Mouse (Mus musculus): Measurements from ENCODE around the gene Ctu2. TPM values are rescaled to one million over a fixed set of nuclear protein-coding genes. Genes with fewer than 3 reads are reported as not detected.
A peak's percentile ranks its signal among the peaks of the same experiment; 100 is the strongest.

Ctu2 gene
- total and polyA plus RNA-seq, 3 experiments = 23.8 to 63.1 (median 40.4) TPM

DNA sequence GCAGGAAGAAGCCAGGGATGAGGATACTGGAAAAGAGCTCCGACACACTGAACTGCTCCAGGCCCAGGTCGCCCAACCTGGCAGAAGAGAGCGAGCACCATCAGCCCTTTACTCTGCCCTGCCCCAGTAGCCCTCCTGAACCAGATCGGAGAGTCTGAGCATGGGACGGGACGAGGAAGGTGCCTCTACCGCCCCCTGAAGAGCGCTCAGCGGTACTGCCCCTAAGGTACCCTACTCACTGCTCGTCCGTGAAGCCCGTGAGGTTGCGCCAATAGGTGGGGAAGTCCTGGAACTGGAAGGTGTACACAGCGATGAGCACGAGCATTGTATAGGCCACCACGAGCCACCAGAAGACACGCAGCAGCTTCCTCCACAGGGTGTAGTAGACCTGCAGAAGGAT, 22.0 kb downstream of the Ctu2 start:
- H3K9me3 ChIP-seq (replicated peaks; ENCODE audit: low read length) = no peaks in the 10 kb centered on the region
- peak; percentile 34 for DNase-seq (ENCODE audit: extremely low read depth)
- no peak for TF ChIP-seq ZMIZ1 (IDR thresholded peaks at IDR 0.05; ENCODE audit: low read depth, low read length)
- peak; percentile 24 to 44 for TF ChIP-seq CTCF (conservative IDR thresholded peaks at IDR 0.05 in 1 of 2, IDR thresholded peaks at IDR 0.05 in 1 of 2; ENCODE audit: low read depth in 2 of 2, low read length in 2 of 2)
- TF ChIP-seq JUN (IDR thresholded peaks at IDR 0.05; ENCODE audit: insufficient read depth, low read depth, low read length) = no peak
- no peak for TF ChIP-seq MEF2A (IDR thresholded peaks at IDR 0.05; ENCODE audit: borderline replicate concordance, low read depth, low read length)
- no peak for TF ChIP-seq USF2 (conservative IDR thresholded peaks at IDR 0.05; ENCODE audit: low read depth, low read length)
- TF ChIP-seq MAZ (IDR thresholded peaks at IDR 0.05; ENCODE audit: low read depth, low read length) = no peak
- 0 out of 2 replicates have a peak, but pooled peaks have one; percentile 6 for TF ChIP-seq SMC3 (IDR thresholded peaks at IDR 0.05; ENCODE audit: low read depth, low read length)
- no peak overlapping the region for H3K9ac ChIP-seq (ENCODE audit: insufficient read depth, low read depth)
- H3K27me3 ChIP-seq (replicated peaks) = no peaks in the 10 kb centered on the region
- dilution Hi-C loops (cut with MboI; ENCODE audit: extremely low pct_ligation_motif_present, extremely low pct_unique_long_range_greater_than_20kb, low sequenced_read_pairs) = no loop called here
- H3K4me3 ChIP-seq (replicated peaks in 1 of 3; ENCODE audit: low read depth in 2 of 3, low read length in 2 of 3, poor library complexity in 1 of 3) = no peak overlapping the region
- in situ Hi-C loops (cut with MboI; ENCODE audit: low pct_ligation_motif_present, low pct_unique_long_range_greater_than_20kb, low sequenced_read_pairs) = no loop called here
- H3K27ac ChIP-seq (ENCODE audit: insufficient read depth, low read depth) = no peak overlapping the region
- H3K36me3 ChIP-seq (replicated peaks in 1 of 2; ENCODE audit: control insufficient read depth in 1 of 2, insufficient read depth in 1 of 2, low read length in 1 of 2) = peaks cover 81 to 95% of the 10 kb centered on the region in 2 experiments
- no peak overlapping the region for H3K4me2 ChIP-seq (ENCODE audit: insufficient read depth, low read depth, poor library complexity, severe bottlenecking)
- H3K4me1 ChIP-seq (ENCODE audit: control insufficient read depth in 1 of 2, insufficient read depth in 2 of 2) = peaks cover 3 to 11% of the 10 kb centered on the region in 2 experiments; a peak in 2 of 4 replicates
- no peaks in the 10 kb centered on the region for H3K79me2 ChIP-seq (replicated peaks; ENCODE audit: control insufficient read depth, extremely low read depth, insufficient read depth, poor library complexity, severe bottlenecking)

DNA sequence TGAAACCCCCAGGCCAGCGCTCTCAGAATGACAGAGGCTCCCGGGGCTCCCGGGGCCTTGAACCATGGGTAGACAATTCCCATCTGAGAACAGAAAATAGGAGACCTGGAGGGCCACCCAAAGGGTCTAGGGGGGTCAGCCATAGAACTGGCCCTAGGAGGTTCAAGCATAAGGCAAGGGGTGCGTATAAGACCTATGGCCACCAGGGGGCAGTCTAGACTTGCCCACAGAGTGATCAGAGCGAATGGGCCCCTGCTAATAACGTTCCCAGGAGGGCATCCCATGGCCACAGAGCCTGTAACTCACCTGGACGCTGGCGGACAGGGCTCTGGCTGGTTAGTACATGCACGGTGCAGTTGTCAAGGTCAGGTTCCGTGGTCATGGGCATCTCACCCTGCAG, 24.9 kb downstream of the Ctu2 start:
- Histone ChIP-seq H3K4me1 (ENCODE audit: control insufficient read depth in 1 of 2, insufficient read depth in 2 of 2) (peaks cover 3 to 11% of the 10 kb centered on the region in 2 experiments; a peak in 2 of 4 replicates), H3K36me3 (replicated peaks in 1 of 2; ENCODE audit: control insufficient read depth in 1 of 2, insufficient read depth in 1 of 2, low read length in 1 of 2) (peaks cover 71 to 87% of the 10 kb centered on the region in 2 experiments), H3K4me2 (ENCODE audit: insufficient read depth, low read depth, poor library complexity, severe bottlenecking) (no peak overlapping the region), H3K4me3 (replicated peaks in 1 of 3; ENCODE audit: low read depth in 2 of 3, low read length in 2 of 3, poor library complexity in 1 of 3) (no peak overlapping the region), H3K9me3 (replicated peaks; ENCODE audit: low read length) (no peaks in the 10 kb centered on the region), H3K27ac (ENCODE audit: insufficient read depth, low read depth) (no peak overlapping the region), H3K79me2 (replicated peaks; ENCODE audit: control insufficient read depth, extremely low read depth, insufficient read depth, poor library complexity, severe bottlenecking) (no peaks in the 10 kb centered on the region), H3K9ac (ENCODE audit: insufficient read depth, low read depth) (no peak overlapping the region), H3K27me3 (replicated peaks) (no peaks in the 10 kb centered on the region)
- TF ChIP-seq RAD21 (IDR thresholded peaks at IDR 0.05; ENCODE audit: low read depth, low read length) = peak; percentile 91
- TF ChIP-seq SMC3 (IDR thresholded peaks at IDR 0.05; ENCODE audit: low read depth, low read length) = peak; percentile 95
- TF ChIP-seq KAT2A (IDR thresholded peaks at IDR 0.05; ENCODE audit: insufficient replicate concordance, low read length) = no peak
- TF ChIP-seq JUND (conservative IDR thresholded peaks at IDR 0.05; ENCODE audit: low read depth, low read length) = no peak
- peak; percentile 82 to 93 for TF ChIP-seq CTCF (conservative IDR thresholded peaks at IDR 0.05 in 1 of 2, IDR thresholded peaks at IDR 0.05 in 1 of 2; ENCODE audit: low read depth in 2 of 2, low read length in 2 of 2)
- TF ChIP-seq ZC3H11A (IDR thresholded peaks at IDR 0.05; ENCODE audit: low read depth, low read length) = peak; percentile 76
- in situ Hi-C loops (cut with MboI; ENCODE audit: low pct_ligation_motif_present, low pct_unique_long_range_greater_than_20kb, low sequenced_read_pairs) (loop anchor here (5.0 kb wide), 2 partner anchors 46 to 326 kb away; no protein-coding TSS in a partner anchor), dilution Hi-C loops (cut with MboI; ENCODE audit: extremely low pct_ligation_motif_present, extremely low pct_unique_long_range_greater_than_20kb, low sequenced_read_pairs) (no loop called here)
- peak; percentile 79 for DNase-seq (ENCODE audit: extremely low read depth)

DNA sequence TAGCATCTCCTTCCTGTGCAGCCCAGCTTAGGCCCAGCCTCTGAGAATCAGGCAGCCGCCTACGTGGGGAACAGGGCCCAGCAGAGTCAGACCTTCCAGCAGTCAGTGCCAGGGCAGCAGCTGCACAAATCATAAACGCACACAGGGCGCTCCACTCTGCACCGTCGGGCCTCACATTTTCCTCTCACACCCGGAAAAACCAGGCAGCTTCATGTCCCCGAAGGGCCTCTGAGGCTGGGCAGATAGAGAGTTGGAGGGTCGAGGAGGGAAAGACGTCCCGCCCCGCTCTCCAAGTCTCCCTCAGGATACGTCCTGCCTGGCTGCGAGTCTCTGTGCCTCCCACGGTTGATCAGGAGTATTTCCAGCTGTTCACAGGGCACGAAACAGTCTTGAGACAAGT, 35.6 kb downstream of the Ctu2 start:
- no peak for DNase-seq (ENCODE audit: extremely low read depth)
- H3K27me3 ChIP-seq (replicated peaks) = no peaks in the 10 kb centered on the region
- H3K9me3 ChIP-seq (replicated peaks; ENCODE audit: low read length) = no peaks in the 10 kb centered on the region
- dilution Hi-C loops (cut with MboI; ENCODE audit: extremely low pct_ligation_motif_present, extremely low pct_unique_long_range_greater_than_20kb, low sequenced_read_pairs) (no loop called here), in situ Hi-C loops (cut with MboI; ENCODE audit: low pct_ligation_motif_present, low pct_unique_long_range_greater_than_20kb, low sequenced_read_pairs) (no loop called here)
- H3K4me1 ChIP-seq (ENCODE audit: control insufficient read depth in 1 of 2, insufficient read depth in 2 of 2) = peaks cover 5 to 20% of the 10 kb centered on the region in 2 experiments
- TF ChIP-seq NELFE (IDR thresholded peaks at IDR 0.05; ENCODE audit: low read depth, low read length) (no peak), GABPA (IDR thresholded peaks at IDR 0.05; ENCODE audit: insufficient replicate concordance, low read depth, low read length) (no peak), MEF2A (IDR thresholded peaks at IDR 0.05; ENCODE audit: borderline replicate concordance, low read depth, low read length) (no peak), USF2 (conservative IDR thresholded peaks at IDR 0.05; ENCODE audit: low read depth, low read length) (no peak), MYC (IDR thresholded peaks at IDR 0.05; ENCODE audit: low read depth, low read length) (no peak), JUN (IDR thresholded peaks at IDR 0.05; ENCODE audit: insufficient read depth, low read depth, low read length) (no peak), HCFC1 (IDR thresholded peaks at IDR 0.05; ENCODE audit: low read depth, low read length) (no peak), MAZ (IDR thresholded peaks at IDR 0.05; ENCODE audit: low read depth, low read length) (no peak), TCF12 (IDR thresholded peaks at IDR 0.05; ENCODE audit: low read depth, low read length) (no peak), NRF1 (IDR thresholded peaks at IDR 0.05; ENCODE audit: low read depth, low read length) (no peak), ZMIZ1 (IDR thresholded peaks at IDR 0.05; ENCODE audit: low read depth, low read length) (no peak), MXI1 (IDR thresholded peaks at IDR 0.05; ENCODE audit: low read depth, low read length) (no peak), RAD21 (IDR thresholded peaks at IDR 0.05; ENCODE audit: low read depth, low read length) (no peak)
- no peaks in the 10 kb centered on the region for H3K79me2 ChIP-seq (replicated peaks; ENCODE audit: control insufficient read depth, extremely low read depth, insufficient read depth, poor library complexity, severe bottlenecking)
- H3K4me2 ChIP-seq (ENCODE audit: insufficient read depth, low read depth, poor library complexity, severe bottlenecking) = no peak overlapping the region
- peaks cover 27 to 90% of the 10 kb centered on the region in 2 experiments for H3K36me3 ChIP-seq (replicated peaks in 1 of 2; ENCODE audit: control insufficient read depth in 1 of 2, insufficient read depth in 1 of 2, low read length in 1 of 2)
- no peak overlapping the region for H3K27ac ChIP-seq (ENCODE audit: insufficient read depth, low read depth)
- H3K9ac ChIP-seq (ENCODE audit: insufficient read depth, low read depth) = no peak overlapping the region
- H3K4me3 ChIP-seq (replicated peaks in 1 of 3; ENCODE audit: low read depth in 2 of 3, low read length in 2 of 3, poor library complexity in 1 of 3) = no peak overlapping the region

Measured in CH12.LX (cell line).